Mouse (Mus musculus) cerebellum, adult 8-10 months (tissue): ENCODE data around the gene Dpyd.

ENCODE experiments used
- DNase-seq: peaks from one replicate; pipeline ENCODE4 v3.0.0; 2022

The Dpyd gene

DNA sequence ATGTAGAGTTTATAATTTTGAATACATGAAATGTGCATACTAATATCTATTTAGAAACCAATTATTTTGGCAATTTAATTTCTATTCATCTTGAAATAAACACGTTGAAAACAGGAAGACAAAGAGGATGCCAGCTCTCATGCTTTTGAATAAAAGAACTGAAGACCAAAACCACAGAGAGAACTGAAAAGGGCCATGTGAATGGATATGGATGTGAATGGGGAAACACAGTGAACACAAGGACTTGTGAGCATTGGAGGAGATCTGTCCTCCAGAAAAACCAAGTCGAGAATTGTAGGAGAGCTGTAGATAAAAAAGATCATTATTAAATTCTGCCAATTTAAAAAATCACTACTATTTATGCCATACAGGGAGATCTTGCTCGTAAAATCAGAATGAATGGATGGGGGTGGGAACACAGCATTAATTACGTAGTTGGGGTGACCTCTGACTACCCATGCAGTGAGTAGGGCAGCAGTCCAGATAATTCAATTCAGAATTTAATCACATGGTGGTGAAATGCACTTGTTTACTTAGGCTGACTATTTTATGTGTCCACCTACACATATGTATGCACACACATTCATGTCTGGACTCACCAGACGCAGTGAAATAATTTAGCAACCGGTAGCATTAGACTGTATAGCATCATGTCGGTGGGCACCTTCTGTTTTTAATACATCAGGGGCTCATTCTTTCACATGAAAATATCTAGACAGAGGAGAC is 114.3 kb downstream of the Dpyd start:
- no peak for DNase-seq

DNA sequence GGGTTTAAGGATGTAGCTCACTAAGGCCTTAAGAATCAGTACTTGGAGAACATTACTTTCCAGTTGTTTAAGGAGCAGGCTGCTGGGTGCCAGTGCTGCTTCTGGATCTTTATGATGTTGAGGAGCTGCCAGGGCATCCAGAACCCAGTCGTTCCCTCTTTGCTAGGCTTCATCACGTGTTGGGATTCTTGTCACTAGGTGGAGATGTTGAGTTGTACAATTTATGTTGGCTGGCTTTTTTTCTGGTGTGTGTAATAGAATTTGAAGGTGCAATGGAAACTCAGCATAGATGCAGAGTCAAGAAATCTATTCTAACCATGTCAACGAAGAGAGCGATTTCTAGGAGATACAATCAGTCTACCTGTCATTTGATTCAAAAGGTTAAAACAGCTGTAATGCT is 118.9 kb downstream of the Dpyd start:
- no peak for DNase-seq

- no peak for DNase-seq
Measured at GRCm38 (mm10) chr3:118750269-118750668, 188.3 kb downstream of the Dpyd start.

DNA sequence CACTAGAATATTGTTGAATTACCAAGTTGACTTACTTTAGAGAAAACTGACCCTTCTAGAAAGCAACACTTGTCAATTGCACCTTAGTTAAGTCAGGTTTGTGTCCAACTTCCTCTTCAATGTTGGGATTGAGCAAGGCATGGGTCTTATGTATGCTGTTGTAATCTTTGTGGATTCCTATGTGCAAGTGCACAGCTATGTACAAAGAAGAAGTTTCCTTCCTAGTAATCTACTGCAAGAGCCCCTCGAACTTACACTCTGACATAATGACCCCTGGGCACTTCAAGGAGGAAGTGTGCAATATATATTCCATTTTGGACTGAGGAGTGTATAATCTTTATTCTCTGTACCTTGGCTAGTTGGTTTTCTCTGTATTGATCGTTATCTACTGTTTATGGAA is 191.7 kb downstream of the Dpyd start:
- no peak for DNase-seq

GRCm38 (mm10) chr3:118756099-118756498 is 194.2 kb downstream of the Dpyd start:
- no peak for DNase-seq

DNA sequence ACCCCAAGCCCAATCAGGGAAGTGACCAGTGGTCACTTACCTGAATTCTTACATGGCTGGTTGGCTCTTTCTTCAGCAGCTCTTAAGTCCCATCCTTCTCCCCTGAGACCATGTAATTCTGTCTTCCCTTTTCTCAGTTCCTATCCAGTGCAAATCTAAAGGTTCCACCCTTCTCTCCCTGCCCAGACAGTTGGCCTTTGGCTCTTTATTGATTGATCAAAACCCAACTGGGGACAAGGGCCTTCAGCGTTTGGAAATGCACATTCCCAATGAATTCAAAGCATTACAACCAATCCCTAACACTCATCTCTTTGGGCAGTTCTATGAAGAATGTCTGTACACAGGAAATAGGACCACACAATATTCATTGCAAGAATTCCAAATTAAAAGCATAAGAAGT is 251.0 kb downstream of the Dpyd start:
- no peak for DNase-seq

GRCm38 (mm10) chr3:118850613-118851527 is 288.9 kb downstream of the Dpyd start:
- no peak for DNase-seq

DNA sequence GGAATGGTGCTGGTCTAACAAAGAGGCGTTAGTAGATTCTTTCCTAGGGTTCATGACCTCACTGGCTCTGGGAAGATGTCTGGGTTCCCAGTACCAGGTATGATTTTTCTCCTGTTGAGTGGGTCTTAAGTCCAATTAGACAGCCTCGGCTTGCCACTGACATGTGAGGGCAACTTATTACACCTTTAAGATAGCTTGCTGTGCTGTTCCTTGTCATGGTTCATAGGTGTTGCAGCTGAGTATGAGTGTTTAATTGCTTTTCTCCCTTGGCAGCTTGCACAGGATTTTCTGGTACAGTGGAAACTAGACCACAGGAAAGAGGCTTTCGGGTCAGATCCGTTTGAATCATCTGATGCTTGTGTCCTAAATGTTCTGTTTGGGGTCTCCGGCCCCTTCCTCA is 290.8 kb downstream of the Dpyd start:
- DNase-seq = no peak

DNA sequence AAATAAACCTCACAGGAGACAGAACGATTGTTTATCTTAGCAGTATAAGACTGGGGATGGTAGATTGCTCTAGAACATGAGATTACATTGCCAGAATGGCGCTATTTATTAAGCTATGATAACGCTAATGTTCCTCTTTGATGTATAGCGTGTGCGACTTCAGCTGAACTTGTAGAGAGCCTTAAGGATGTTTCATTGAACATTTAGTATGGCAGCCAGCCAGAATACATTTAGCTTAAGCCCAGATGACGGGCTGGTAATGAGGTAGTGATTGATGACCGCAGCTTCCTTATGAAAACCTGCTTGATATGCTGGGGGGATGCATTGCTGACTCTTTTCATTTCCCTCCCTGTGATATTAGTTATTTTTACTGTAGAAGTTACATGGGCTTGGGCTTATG is 293.5 kb downstream of the Dpyd start:
- no peak for DNase-seq

GRCm38 (mm10) chr3:118869113-118870107 is 307.5 kb downstream of the Dpyd start:
- no peak for DNase-seq

GRCm38 (mm10) chr3:118875871-118876270 is 313.9 kb downstream of the Dpyd start:
- DNase-seq = no peak

GRCm38 (mm10) chr3:118899036-118899435 is 337.1 kb downstream of the Dpyd start:
- no peak for DNase-seq

DNA sequence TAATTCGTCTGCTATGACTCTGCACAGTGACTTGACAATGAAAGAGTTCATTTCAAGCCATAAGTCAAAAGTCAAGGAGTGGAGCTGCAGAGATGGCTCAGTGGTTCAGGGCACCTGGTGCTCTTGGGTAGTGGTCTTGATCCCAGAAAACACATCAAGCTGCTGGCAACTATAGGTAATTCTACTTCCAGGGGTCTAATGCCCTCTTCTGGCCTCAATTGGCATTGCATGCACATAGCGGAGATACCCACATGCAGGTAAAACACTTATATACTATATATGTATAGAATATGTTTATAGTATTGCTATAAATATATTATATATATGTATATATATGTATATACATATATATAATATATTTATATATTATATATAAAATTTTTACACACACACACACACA is 429.4 kb downstream of the Dpyd start:
- DNase-seq = no peak

DNA sequence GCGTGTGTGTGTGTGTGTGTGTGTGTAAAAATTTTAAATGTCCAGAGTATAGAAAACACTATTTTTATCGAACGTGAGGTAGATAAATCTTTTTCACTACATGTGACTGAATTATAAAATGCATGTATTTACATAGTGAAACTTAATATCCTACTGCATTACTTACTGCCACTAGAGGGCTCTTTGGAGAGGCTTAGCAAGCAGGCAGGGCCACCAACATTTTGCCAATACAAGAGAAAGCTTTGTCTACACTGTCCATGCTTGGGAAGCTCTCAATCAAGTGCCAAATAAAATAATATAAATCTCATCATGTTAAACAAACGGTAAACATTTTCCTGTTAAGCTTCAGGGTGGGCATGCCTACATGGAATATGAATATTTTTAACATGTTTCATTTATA is 429.9 kb downstream of the Dpyd start:
- DNase-seq = no peak

DNA sequence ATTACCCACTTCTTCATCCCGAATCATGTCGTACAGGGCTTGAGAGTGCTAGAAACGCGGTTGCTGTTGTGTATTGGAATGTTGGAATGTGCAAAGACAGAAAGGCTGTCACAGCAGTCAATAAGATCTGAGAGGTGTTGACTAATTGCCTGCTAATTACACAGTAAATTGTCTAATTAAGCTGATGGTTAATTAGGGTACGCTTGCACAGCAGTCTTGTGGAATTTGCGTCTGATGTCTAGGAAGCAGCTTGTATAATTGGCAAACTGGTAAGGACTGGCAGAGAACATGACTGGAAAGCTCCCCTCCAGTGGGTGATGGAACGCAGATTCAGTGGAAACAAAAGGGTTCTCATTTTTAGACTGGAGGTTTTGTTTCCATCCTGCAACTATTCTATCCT is 459.3 kb downstream of the Dpyd start:
- no peak for DNase-seq

DNA sequence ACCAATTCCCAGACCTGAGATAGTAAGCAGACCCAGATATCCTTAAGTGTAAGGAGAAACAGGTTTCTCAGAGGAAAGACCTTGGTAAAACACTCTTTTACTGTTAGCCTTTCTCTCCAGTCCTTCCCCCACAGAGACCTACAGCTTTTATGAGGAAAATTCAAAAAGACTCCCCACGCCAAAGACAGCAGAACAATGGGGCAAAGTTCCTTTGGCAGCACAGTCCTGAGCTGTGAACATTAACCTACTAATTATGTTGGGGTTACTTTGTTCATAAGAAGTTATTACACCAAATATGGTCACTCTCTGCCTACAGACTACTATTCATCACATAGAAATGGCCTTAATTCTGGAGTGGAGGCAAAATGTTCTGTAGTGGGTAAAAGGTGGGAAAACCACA is 480.7 kb downstream of the Dpyd start:
- DNase-seq = no peak

DNA sequence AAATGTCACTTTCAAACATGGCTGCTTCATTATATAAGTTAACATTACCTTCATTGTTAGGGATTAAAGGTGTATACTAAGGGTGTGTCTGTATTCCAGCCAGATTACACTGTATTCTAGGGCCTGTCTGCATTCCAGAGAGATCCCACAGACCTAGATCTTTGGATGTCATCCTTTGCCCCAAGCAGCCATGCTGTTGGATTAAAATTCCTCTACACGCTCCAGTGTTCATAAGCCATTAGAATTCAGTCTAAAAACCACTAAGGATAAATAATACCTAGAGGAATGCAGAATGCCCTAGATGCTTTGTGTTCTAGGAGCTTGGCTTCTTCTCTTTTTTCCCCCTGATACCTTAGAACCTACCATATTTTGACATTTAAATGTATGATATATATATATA is 494.2 kb downstream of the Dpyd start:
- no peak for DNase-seq

GRCm38 (mm10) chr3:119063214-119063613 is 501.3 kb downstream of the Dpyd start:
- DNase-seq = peak; percentile 3

- DNase-seq = no peak
Measured at GRCm38 (mm10) chr3:119063642-119064041, 501.7 kb downstream of the Dpyd start.

DNA sequence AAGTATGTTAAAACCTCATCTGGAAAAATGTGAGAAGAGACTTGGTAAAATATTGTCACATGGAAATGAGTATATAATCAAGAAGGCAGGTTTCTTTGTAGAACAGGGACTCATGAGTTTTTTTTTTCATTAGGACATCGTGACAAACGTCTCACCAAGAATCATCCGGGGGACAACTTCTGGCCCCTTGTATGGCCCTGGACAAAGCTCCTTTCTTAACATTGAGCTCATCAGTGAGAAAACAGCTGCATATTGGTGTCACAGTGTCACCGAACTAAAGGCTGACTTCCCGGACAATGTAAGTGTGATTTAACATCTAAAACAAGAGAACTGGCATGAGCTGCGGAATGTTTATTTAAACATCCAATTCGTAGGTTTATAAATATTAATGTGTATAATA is 502.8 kb downstream of the Dpyd start:
- no peak for DNase-seq

GRCm38 (mm10) chr3:119067221-119067620 is 505.3 kb downstream of the Dpyd start:
- DNase-seq = no peak

GRCm38 (mm10) chr3:119086618-119087017 is 524.7 kb downstream of the Dpyd start:
- DNase-seq = no peak
